Mouse (Mus musculus): ENCODE data around the gene 1190007I07Rik.

The 1190007I07Rik gene

GRCm38 (mm10) chr10:82622671-82623552 lies at the start of gene 1190007I07Rik:
TSS of gene 1190007I07Rik (minus strand) at chr10:82623228.
- in situ Hi-C loops (cut with MboI, MseI) = no loop called here

- in situ Hi-C loops (cut with MboI, MseI) = loop anchor here (5.0 to 25.0 kb wide), 2 partner anchors 653 to 867 kb away; partner anchors contain the start of genes Aldh1l2 and Washc4
Observed at GRCm38 (mm10) chr10:82670205-82670604, 47.2 kb upstream of the 1190007I07Rik start.

GRCm38 (mm10) chr10:82666436-82667234 lies 43.6 kb upstream of the 1190007I07Rik start:
- in situ Hi-C loops (cut with MboI, MseI) = loop anchor here (5.0 to 25.0 kb wide), 2 partner anchors 66 to 871 kb away; partner anchors contain the start of genes Aldh1l2 and Washc4

- in situ Hi-C loops (cut with MboI, MseI) = loop anchor here (5.0 to 25.0 kb wide), 2 partner anchors 66 to 871 kb away; partner anchors contain the start of genes Aldh1l2 and Washc4
Observed at GRCm38 (mm10) chr10:82665951-82666350, 42.9 kb upstream of the 1190007I07Rik start.

- in situ Hi-C loops (cut with MboI, MseI) = loop anchor here (25.0 kb wide), 1 partner anchor 874 kb away; the partner anchor contains the start of genes Aldh1l2 and Washc4
Observed at GRCm38 (mm10) chr10:82663289-82663688, 40.3 kb upstream of the 1190007I07Rik start.

- in situ Hi-C loops (cut with MboI, MseI) = loop anchor here (25.0 kb wide), 1 partner anchor 875 kb away; the partner anchor contains the start of genes Aldh1l2 and Washc4
Observed at GRCm38 (mm10) chr10:82662267-82662990, 39.4 kb upstream of the 1190007I07Rik start.

GRCm38 (mm10) chr10:82661820-82662219 lies 38.8 kb upstream of the 1190007I07Rik start:
- in situ Hi-C loops (cut with MboI, MseI) = loop anchor here (25.0 kb wide), 1 partner anchor 875 kb away; the partner anchor contains the start of genes Aldh1l2 and Washc4

GRCm38 (mm10) chr10:82654581-82654980 lies 31.6 kb upstream of the 1190007I07Rik start:
- in situ Hi-C loops (cut with MboI, MseI) = loop anchor here (25.0 kb wide), 1 partner anchor 883 kb away; the partner anchor contains the start of genes Aldh1l2 and Washc4

- in situ Hi-C loops (cut with MboI, MseI) = loop anchor here (25.0 kb wide), 1 partner anchor 885 kb away; the partner anchor contains the start of genes Aldh1l2 and Washc4
Observed at GRCm38 (mm10) chr10:82652625-82653024, 29.6 kb upstream of the 1190007I07Rik start.

GRCm38 (mm10) chr10:82651221-82651620 lies 28.2 kb upstream of the 1190007I07Rik start:
- in situ Hi-C loops (cut with MboI, MseI) = loop anchor here (25.0 kb wide), 1 partner anchor 886 kb away; the partner anchor contains the start of genes Aldh1l2 and Washc4

- in situ Hi-C loops (cut with MboI, MseI) = loop anchor here (10.0 kb wide), 1 partner anchor 217 kb away; the partner anchor contains the start of gene Eid3
Observed at GRCm38 (mm10) chr10:82647205-82647811, 24.3 kb upstream of the 1190007I07Rik start.

GRCm38 (mm10) chr10:82646083-82646482 lies 23.1 kb upstream of the 1190007I07Rik start:
- in situ Hi-C loops (cut with MboI, MseI) = loop anchor here (10.0 kb wide), 1 partner anchor 219 kb away; the partner anchor contains the start of gene Eid3

- in situ Hi-C loops (cut with MboI, MseI) = loop anchor here (10.0 kb wide), 1 partner anchor 223 kb away; the partner anchor contains the start of gene Eid3
Observed at GRCm38 (mm10) chr10:82641481-82641880, 18.5 kb upstream of the 1190007I07Rik start.

- in situ Hi-C loops (cut with MboI, MseI) = no loop called here
Observed at GRCm38 (mm10) chr10:82639032-82639698, 16.1 kb upstream of the 1190007I07Rik start.

- in situ Hi-C loops (cut with MboI, MseI) = no loop called here
Observed at GRCm38 (mm10) chr10:82636321-82636720, 13.3 kb upstream of the 1190007I07Rik start.

GRCm38 (mm10) chr10:82634348-82634747 lies 11.3 kb upstream of the 1190007I07Rik start:
- in situ Hi-C loops (cut with MboI, MseI) = no loop called here

GRCm38 (mm10) chr10:82632496-82633280 lies 9.7 kb upstream of the 1190007I07Rik start:
- in situ Hi-C loops (cut with MboI, MseI) = no loop called here

GRCm38 (mm10) chr10:82631133-82631532 lies 8.1 kb upstream of the 1190007I07Rik start:
- in situ Hi-C loops (cut with MboI, MseI) = no loop called here

- in situ Hi-C loops (cut with MboI, MseI) = no loop called here
Observed at GRCm38 (mm10) chr10:82630497-82630896, 7.5 kb upstream of the 1190007I07Rik start.

All from regulatory T cell (primary cell).